Mouse (Mus musculus) cortical plate, adult 2 months (tissue): Measurements from ENCODE around the gene Nell1.

Experiments
- CTCF ChIP-seq: fragments of 200-500 bp; IDR thresholded peaks from 2 replicates; pipeline ENCODE4 v1.5.1; 2011; ENCODE audit warnings: mild to moderate bottlenecking, control low read depth, low read length; ENCODE audit not compliant: insufficient read depth; ENCODE audit errors: extremely low read depth
- POLR2A ChIP-seq: fragments of 200-500 bp; IDR thresholded peaks from 2 replicates; pipeline ENCODE4 v1.6.1; 2011; ENCODE audit warnings: mild to moderate bottlenecking, low read length, control low read depth; ENCODE audit not compliant: insufficient read depth; ENCODE audit errors: extremely low read depth

DNA sequence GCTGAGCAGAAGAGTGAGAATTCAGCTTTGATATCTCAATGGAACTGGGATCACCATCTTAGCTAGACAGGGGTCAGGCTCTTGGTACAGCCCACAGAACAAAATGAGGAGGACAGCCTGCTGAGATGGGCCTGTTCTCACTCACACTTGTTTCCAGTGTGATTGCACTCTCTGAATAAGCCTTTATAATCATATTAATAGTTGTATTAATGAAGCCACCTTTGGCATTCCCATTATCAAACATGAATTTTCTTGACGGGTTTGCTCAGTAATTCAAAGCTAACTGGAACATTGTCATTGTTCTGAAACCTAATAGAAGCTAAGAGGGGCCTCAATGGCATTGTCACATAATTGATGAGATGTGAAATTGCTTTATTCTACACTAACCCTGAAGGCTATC is 875.6 kb downstream of the Nell1 start:
- TF ChIP-seq CTCF (no peak), POLR2A (no peak)
